Mouse (Mus musculus) heart, embryonic 12.5 days (tissue): ENCODE measurements around the gene Rapgef3. TPM values are rescaled to one million over a fixed set of nuclear protein-coding genes. Genes with fewer than 3 reads are reported as not detected.

Experiments used
- ATAC-seq: fragments of 200-750 bp; cut with Nextera tagmentation; 2 replicates; pipeline ENCODE4 v1.8.0; 2017; ENCODE audit warnings: moderate TSS enrichment, moderate library complexity; ENCODE audit not compliant: insufficient number of reproducible peaks, low FRiP score
- H3K27ac ChIP-seq: fragments of 300-500 bp; sonication (generic); 2 replicates; pipeline ENCODE4 v1.5.1; 2016; ENCODE audit warnings: mild to moderate bottlenecking, moderate library complexity; ENCODE audit not compliant: poor library complexity, severe bottlenecking
- H3K27me3 ChIP-seq: fragments of 300-500 bp; sonication (generic); replicated peaks from 2 replicates; pipeline ENCODE4 v1.6.1; 2016; ENCODE audit warnings: mild to moderate bottlenecking, moderate library complexity
- H3K36me3 ChIP-seq: fragments of 300-500 bp; sonication (generic); 2 replicates; pipeline ENCODE4 v1.6.1; 2016; ENCODE audit warnings: mild to moderate bottlenecking, moderate library complexity
- H3K4me1 ChIP-seq: fragments of 300-500 bp; sonication (generic); replicated peaks from 2 replicates; pipeline ENCODE4 v1.6.1; 2016; ENCODE audit warnings: mild to moderate bottlenecking
- H3K4me2 ChIP-seq: fragments of 300-500 bp; sonication (generic); 2 replicates; pipeline ENCODE4 v1.6.1; 2016; ENCODE audit warnings: mild to moderate bottlenecking, moderate library complexity
- H3K4me3 ChIP-seq: fragments of 300-500 bp; sonication (generic); 2 replicates; pipeline ENCODE4 v1.5.1; 2016; ENCODE audit warnings: mild to moderate bottlenecking
- H3K9ac ChIP-seq: fragments of 300-500 bp; sonication (generic); 2 replicates; pipeline ENCODE4 v1.6.1; 2016; ENCODE audit warnings: mild to moderate bottlenecking, moderate library complexity
- H3K9me3 ChIP-seq: fragments of 300-500 bp; sonication (generic); replicated peaks from 2 replicates; pipeline ENCODE4 v1.6.1; 2016; ENCODE audit warnings: mild to moderate bottlenecking, moderate library complexity
- WGBS: fragments of 180-500 bp; shearing (Covaris S2); methylation state at CpG from one replicate; pipeline ENCODE4 v1.1.7; 2016; 5-methylcytosine and 5-hydroxymethylcytosine counted together
- polyA plus RNA-seq: library from polyadenylated mRNA; unstranded; fragments of >200 nt; fragmentation: Nextera tagmentation; extraction: Ambion mirVana; gene quantifications from 2 replicates; pipeline ENCODE4 v1.2.1, GENCODE M21; 2016

Rapgef3 gene
- polyA plus RNA-seq, 1 experiment from 2014 or later, result 22.9 TPM

- peaks cover 8% of the 10 kb centered on the region; the same call in 1 of the 2 replicates for H3K4me1 ChIP-seq
- ATAC-seq, result 0 out of 2 replicates have a peak, but pooled peaks have one; percentile 6
- no peak overlapping the region for H3K4me2 ChIP-seq
- no peak overlapping the region for H3K27ac ChIP-seq
- H3K9ac ChIP-seq, result no peak overlapping the region
- no peaks in the 10 kb centered on the region for H3K36me3 ChIP-seq
- H3K4me3 ChIP-seq, result no peak overlapping the region
- H3K27me3 ChIP-seq, result no peaks in the 10 kb centered on the region
- WGBS, result 64% methylated on average over 7 of the region's 7 CpGs
- H3K9me3 ChIP-seq, result peaks cover 4% of the 10 kb centered on the region; the same call in 1 of the 2 replicates
These were observed 39.0 kb downstream of the Rapgef3 start for GRCm38 (mm10) chr15:97728804-97729203.

- peak; percentile 53; the same call in 1 of the 2 replicates for ATAC-seq
- 69% methylated on average over 11 of the region's 11 CpGs for WGBS
- H3K27ac ChIP-seq, result no peak overlapping the region
These were observed 39.4 kb downstream of the Rapgef3 start for GRCm38 (mm10) chr15:97728394-97728793.

GRCm38 (mm10) chr15:97727520-97727919 is 40.3 kb downstream of the Rapgef3 start:
- H3K4me1 ChIP-seq, result peaks cover 8% of the 10 kb centered on the region; the same call in 1 of the 2 replicates
- H3K36me3 ChIP-seq, result no peaks in the 10 kb centered on the region
- no peaks in the 10 kb centered on the region for H3K9me3 ChIP-seq
- H3K4me3 ChIP-seq, result no peak overlapping the region
- H3K27me3 ChIP-seq, result no peaks in the 10 kb centered on the region
- ATAC-seq, result no peak
- H3K4me2 ChIP-seq, result no peak overlapping the region
- H3K27ac ChIP-seq, result no peak overlapping the region
- H3K9ac ChIP-seq, result no peak overlapping the region
- 76% methylated on average over 5 of the region's 5 CpGs for WGBS

More at GRCm38 (mm10) chr15:97728394-97728793, 39.4 kb downstream of the Rapgef3 start:
- Histone ChIP-seq H3K27me3 (no peaks in the 10 kb centered on the region), H3K9ac (no peak overlapping the region), H3K4me1 (peaks cover 8% of the 10 kb centered on the region; the same call in 1 of the 2 replicates), H3K36me3 (no peaks in the 10 kb centered on the region), H3K4me2 (no peak overlapping the region), H3K4me3 (no peak overlapping the region), H3K9me3 (0 out of 2 replicates have a peak, but pooled peaks cover under 1% of the 10 kb centered on the region)

DNA sequence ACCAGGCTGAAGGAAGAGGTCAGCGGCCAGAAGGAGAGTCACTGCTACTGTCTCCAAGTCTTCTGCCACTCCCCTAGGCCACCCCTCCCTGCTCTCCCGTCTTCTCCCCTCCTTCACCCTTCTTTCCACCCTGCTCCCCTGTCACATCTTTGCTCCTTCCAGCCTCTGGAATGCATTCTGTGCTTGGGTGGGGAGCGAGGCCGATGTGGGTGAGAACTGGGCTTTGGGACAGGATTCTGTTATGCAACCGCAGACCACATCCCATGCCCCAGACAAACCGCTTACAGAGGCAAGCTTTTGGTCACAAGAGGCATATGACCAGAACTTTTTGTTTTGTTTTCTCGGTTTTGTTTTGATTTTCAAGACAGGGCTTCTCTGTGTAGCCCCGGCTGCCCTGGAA is 40.7 kb downstream of the Rapgef3 start:
- no peak overlapping the region for H3K9ac ChIP-seq
- no peaks in the 10 kb centered on the region for H3K36me3 ChIP-seq
- no peak for ATAC-seq
- H3K4me3 ChIP-seq, result no peak overlapping the region
- H3K9me3 ChIP-seq, result no peaks in the 10 kb centered on the region
- H3K4me1 ChIP-seq, result peaks cover 8% of the 10 kb centered on the region; the same call in 1 of the 2 replicates
- no peaks in the 10 kb centered on the region for H3K27me3 ChIP-seq
- no peak overlapping the region for H3K4me2 ChIP-seq
- 66% methylated on average over 8 of the region's 8 CpGs for WGBS
- no peak overlapping the region for H3K27ac ChIP-seq

- Histone ChIP-seq H3K27me3 (no peaks in the 10 kb centered on the region), H3K9me3 (no peaks in the 10 kb centered on the region), H3K4me2 (no peak overlapping the region), H3K27ac (no peak overlapping the region), H3K4me3 (no peak overlapping the region), H3K9ac (no peak overlapping the region), H3K36me3 (no peaks in the 10 kb centered on the region), H3K4me1 (peaks cover 8% of the 10 kb centered on the region; the same call in 1 of the 2 replicates)
- 78% methylated on average over 13 of the region's 13 CpGs for WGBS
- ATAC-seq, result no peak
These were observed 41.5 kb downstream of the Rapgef3 start for GRCm38 (mm10) chr15:97726310-97726709.

- Histone ChIP-seq H3K36me3 (no peaks in the 10 kb centered on the region), H3K4me2 (no peak overlapping the region), H3K4me3 (no peak overlapping the region), H3K27ac (no peak overlapping the region), H3K9me3 (no peaks in the 10 kb centered on the region), H3K27me3 (no peaks in the 10 kb centered on the region), H3K9ac (no peak overlapping the region), H3K4me1 (peaks cover 17% of the 10 kb centered on the region)
- 73% methylated on average over 6 of the region's 6 CpGs for WGBS
- ATAC-seq, result no peak
These were observed 42.5 kb downstream of the Rapgef3 start for GRCm38 (mm10) chr15:97725198-97725785.

DNA sequence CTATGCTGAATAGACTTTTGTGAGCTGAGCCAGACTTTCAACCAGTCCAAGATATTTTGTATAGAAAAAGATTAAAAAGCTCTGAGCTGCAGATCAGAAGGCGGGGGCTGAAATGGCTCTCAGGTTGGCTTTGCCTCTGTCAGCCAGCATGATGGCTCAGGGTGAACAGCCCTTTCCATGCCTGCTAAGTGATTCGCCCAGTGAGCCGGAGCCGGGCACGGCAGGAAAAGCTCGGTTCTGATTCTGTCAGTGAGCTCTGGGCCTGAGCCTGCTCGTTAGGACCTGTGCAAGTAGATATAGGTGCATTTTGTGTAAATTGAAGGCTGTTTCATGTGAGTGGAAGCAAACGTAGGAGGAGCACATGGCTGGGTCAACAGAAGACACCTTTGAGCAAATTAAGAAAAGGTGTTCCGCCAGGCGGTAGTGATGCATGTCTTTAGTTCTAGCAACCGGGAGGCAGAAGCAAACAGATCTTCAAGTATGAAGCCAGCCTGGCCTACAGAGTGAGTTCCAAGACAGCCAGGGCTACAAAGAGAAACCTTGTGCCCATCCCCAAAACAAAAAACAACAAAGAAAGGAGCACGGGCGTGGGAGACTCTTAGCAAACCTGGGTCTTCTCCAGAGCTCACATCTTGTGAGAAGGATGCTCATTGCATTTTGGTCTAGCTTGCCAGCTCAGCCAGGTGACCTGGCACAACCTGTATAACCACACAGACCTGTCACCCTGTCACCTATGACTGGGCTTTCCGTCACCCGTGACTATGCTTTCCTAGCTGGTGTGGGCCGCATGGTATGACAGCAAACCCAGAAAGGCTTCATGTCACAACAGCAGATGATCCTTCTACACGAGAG is 43.2 kb downstream of the Rapgef3 start:
- Histone ChIP-seq H3K27ac (no peak overlapping the region), H3K4me3 (no peak overlapping the region), H3K4me2 (no peak overlapping the region), H3K27me3 (no peaks in the 10 kb centered on the region), H3K4me1 (peaks cover 23% of the 10 kb centered on the region), H3K9me3 (no peaks in the 10 kb centered on the region), H3K9ac (no peak overlapping the region), H3K36me3 (no peaks in the 10 kb centered on the region)
- ATAC-seq, result no peak
- WGBS, result 87% methylated on average over 17 of the region's 17 CpGs

- no peak overlapping the region for H3K4me2 ChIP-seq
- no peak overlapping the region for H3K9ac ChIP-seq
- 79% methylated on average over 6 of the region's 6 CpGs for WGBS
- no peaks in the 10 kb centered on the region for H3K9me3 ChIP-seq
- no peak overlapping the region for H3K4me3 ChIP-seq
- H3K27me3 ChIP-seq, result no peaks in the 10 kb centered on the region
- peaks cover 20% of the 10 kb centered on the region for H3K4me1 ChIP-seq
- ATAC-seq, result no peak
- no peak overlapping the region for H3K27ac ChIP-seq
- no peaks in the 10 kb centered on the region for H3K36me3 ChIP-seq
These were observed 44.0 kb downstream of the Rapgef3 start for GRCm38 (mm10) chr15:97723536-97724345.

DNA sequence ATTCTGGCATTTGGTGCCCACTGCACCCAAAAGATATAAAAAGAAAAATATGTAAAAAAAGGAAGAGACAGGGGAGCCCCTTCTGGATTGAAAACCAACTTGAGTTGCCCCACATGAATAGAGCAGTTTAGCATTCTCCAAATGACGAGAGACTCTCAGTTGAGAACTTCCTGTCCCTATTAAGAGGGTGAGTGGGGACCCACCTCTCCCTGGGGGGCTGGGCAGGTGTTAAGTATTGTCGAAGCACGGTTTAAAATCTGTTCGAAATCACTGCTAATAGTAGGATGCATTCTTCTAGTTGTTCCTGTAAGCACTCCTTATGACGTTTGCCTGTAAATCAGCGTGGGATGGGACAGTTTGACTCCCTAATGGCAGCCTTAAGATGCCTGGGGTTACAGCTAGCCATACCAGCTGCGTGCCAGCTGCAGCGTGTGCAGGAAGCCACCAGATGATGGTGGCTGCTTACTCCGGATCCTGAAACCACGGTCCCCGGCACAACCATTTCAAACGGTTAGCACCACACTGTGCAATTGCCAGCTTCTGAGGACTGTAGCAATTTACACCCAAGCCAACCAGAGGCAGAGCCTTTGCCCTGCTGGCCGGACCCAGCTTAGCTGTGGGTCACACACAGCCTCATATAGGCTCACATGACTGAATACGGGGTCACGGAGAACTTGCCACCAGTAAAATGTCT is 46.6 kb downstream of the Rapgef3 start:
- H3K27me3 ChIP-seq, result no peaks in the 10 kb centered on the region
- no peaks in the 10 kb centered on the region for H3K36me3 ChIP-seq
- no peak overlapping the region for H3K4me3 ChIP-seq
- H3K27ac ChIP-seq, result no peak overlapping the region
- H3K9me3 ChIP-seq, result no peaks in the 10 kb centered on the region
- H3K4me1 ChIP-seq, result peaks cover 15% of the 10 kb centered on the region
- no peak overlapping the region for H3K9ac ChIP-seq
- ATAC-seq, result no peak
- H3K4me2 ChIP-seq, result no peak overlapping the region
- 79% methylated on average over 15 of the region's 15 CpGs for WGBS

- Histone ChIP-seq H3K4me2 (no peak overlapping the region), H3K9ac (peak overlapping the region; percentile 22; the same call in 1 of the 2 replicates), H3K4me1 (peaks cover 15% of the 10 kb centered on the region), H3K4me3 (no peak overlapping the region), H3K36me3 (no peaks in the 10 kb centered on the region), H3K27me3 (no peaks in the 10 kb centered on the region), H3K27ac (peak overlapping the region; percentile 24; the same call in 1 of the 2 replicates), H3K9me3 (0 out of 2 replicates have a peak, but pooled peaks cover 4% of the 10 kb centered on the region)
- WGBS, result 63% methylated on average over 12 of the region's 12 CpGs
- ATAC-seq, result peak; percentile 61; the same call in 1 of the 2 replicates
These were observed 47.6 kb downstream of the Rapgef3 start for GRCm38 (mm10) chr15:97720026-97720675.
